Mouse (Mus musculus) forebrain, embryonic 15.5 days (tissue): ENCODE results near the gene Nt5dc3. TPM values are rescaled to one million over a fixed set of nuclear protein-coding genes. Genes with fewer than 3 reads are reported as not detected.
A peak's percentile ranks its signal among the peaks of the same experiment; 100 is the strongest.

Experiments
- ATAC-seq: fragments of 200-750 bp; cut with Nextera tagmentation; replicated peaks from 2 replicates; pipeline ENCODE4 v1.8.0; 2017; ENCODE audit warnings: mild to moderate bottlenecking, moderate TSS enrichment, moderate library complexity
- H3K27ac ChIP-seq: fragments of 300-500 bp; sonication (generic); replicated peaks from 2 replicates; pipeline ENCODE4 v1.5.1; 2015; ENCODE audit warnings: mild to moderate bottlenecking, inconsistent platforms
- H3K27me3 ChIP-seq: fragments of 300-500 bp; sonication (generic); 2 replicates; pipeline ENCODE4 v1.6.1; 2015; ENCODE audit warnings: inconsistent platforms
- H3K36me3 ChIP-seq: fragments of 300-500 bp; sonication (generic); 2 replicates; pipeline ENCODE4 v1.6.1; 2015; ENCODE audit warnings: mild to moderate bottlenecking, inconsistent platforms
- H3K4me1 ChIP-seq: fragments of 300-500 bp; sonication (generic); 2 replicates; pipeline ENCODE4 v1.6.1; 2015; ENCODE audit warnings: inconsistent platforms
- H3K4me2 ChIP-seq: fragments of 300-500 bp; sonication (generic); replicated peaks from 2 replicates; pipeline ENCODE4 v1.6.1; 2015; ENCODE audit warnings: mild to moderate bottlenecking, inconsistent platforms
- H3K4me3 ChIP-seq: fragments of 300-500 bp; sonication (generic); 2 replicates; pipeline ENCODE4 v1.5.1; 2015; ENCODE audit warnings: mild to moderate bottlenecking, inconsistent platforms
- H3K9ac ChIP-seq: fragments of 300-500 bp; sonication (generic); replicated peaks from 2 replicates; pipeline ENCODE4 v1.6.1; 2015; ENCODE audit warnings: mild to moderate bottlenecking, inconsistent platforms
- H3K9me3 ChIP-seq: fragments of 300-500 bp; sonication (generic); 2 replicates; pipeline ENCODE4 v1.6.1; 2016; ENCODE audit warnings: inconsistent platforms
- WGBS: fragments of 180-500 bp; shearing (Covaris S2); methylation state at CpG from one replicate; pipeline ENCODE4 v1.1.7; 2015; ENCODE audit warnings: mixed read lengths; 5-methylcytosine and 5-hydroxymethylcytosine counted together
- polyA plus RNA-seq: library from polyadenylated mRNA; unstranded; fragments of >200 nt; fragmentation: Nextera tagmentation; extraction: Ambion mirVana; gene quantifications from 2 replicates; pipeline ENCODE4 v1.2.1, GENCODE M21; 2015

Nt5dc3 gene
- 6.6 and 6.7 TPM in 2 replicates for polyA plus RNA-seq

GRCm38 (mm10) chr10:86778398-86779116 lies at the start of gene Nt5dc3:
Gene Nt5dc3, plus strand, starts transcription at chr10:86779005.
- Histone ChIP-seq H3K4me2 (peak within 1 kb of the TSS; percentile 95), H3K27me3 (no peaks in the 10 kb centered on the region), H3K36me3 (no peaks in the 10 kb centered on the region), H3K9ac (peak within 1 kb of the TSS; percentile 62), H3K4me3 (peak within 1 kb of the TSS; percentile 70), H3K4me1 (peaks cover 36% of the 10 kb centered on the region), H3K9me3 (no peaks in the 10 kb centered on the region), H3K27ac (peak within 1 kb of the TSS; percentile 46)
- peak; percentile 95 for ATAC-seq
- under 1% methylated on average over 44 of the region's 44 CpGs for WGBS

- peak overlapping the region; percentile 54 for H3K9ac ChIP-seq
- 13% methylated on average over 22 of the region's 22 CpGs for WGBS
- ATAC-seq: peak; percentile 51; the same call in 1 of the 2 replicates
- H3K27ac ChIP-seq: peak overlapping the region; percentile 46; the same call in 1 of the 2 replicates
- no peaks in the 10 kb centered on the region for H3K36me3 ChIP-seq
- no peaks in the 10 kb centered on the region for H3K9me3 ChIP-seq
- H3K4me3 ChIP-seq: peak overlapping the region; percentile 49
- peaks cover 12% of the 10 kb centered on the region for H3K4me1 ChIP-seq
- no peaks in the 10 kb centered on the region for H3K27me3 ChIP-seq
- H3K4me2 ChIP-seq: peak overlapping the region; percentile 65
Measured at GRCm38 (mm10) chr10:86730823-86731499, 47.8 kb upstream of the Nt5dc3 start.

GRCm38 (mm10) chr10:86731500-86731863 lies 47.3 kb upstream of the Nt5dc3 start:
- Histone ChIP-seq H3K4me3 (peak overlapping the region; percentile 49; the same call in 1 of the 2 replicates), H3K4me1 (peaks cover 12% of the 10 kb centered on the region), H3K27ac (no peak overlapping the region), H3K36me3 (no peaks in the 10 kb centered on the region), H3K9ac (no peak overlapping the region), H3K27me3 (no peaks in the 10 kb centered on the region), H3K4me2 (no peak overlapping the region), H3K9me3 (no peaks in the 10 kb centered on the region)
- ATAC-seq: no peak
- 66% methylated on average over 2 of the region's 2 CpGs for WGBS

- no peaks in the 10 kb centered on the region for H3K9me3 ChIP-seq
- H3K27me3 ChIP-seq: no peaks in the 10 kb centered on the region
- H3K4me3 ChIP-seq: no peak overlapping the region
- no peak for ATAC-seq
- H3K36me3 ChIP-seq: no peaks in the 10 kb centered on the region
- WGBS: 92% methylated on average over 4 of the region's 4 CpGs
- no peak overlapping the region for H3K27ac ChIP-seq
- no peak overlapping the region for H3K9ac ChIP-seq
- H3K4me1 ChIP-seq: peaks cover 5% of the 10 kb centered on the region
- no peak overlapping the region for H3K4me2 ChIP-seq
Measured at GRCm38 (mm10) chr10:86735036-86735435, 43.8 kb upstream of the Nt5dc3 start.

GRCm38 (mm10) chr10:86742918-86743317 lies 35.9 kb upstream of the Nt5dc3 start:
- Histone ChIP-seq H3K27ac (no peak overlapping the region), H3K9me3 (no peaks in the 10 kb centered on the region), H3K9ac (no peak overlapping the region), H3K4me2 (no peak overlapping the region), H3K4me3 (no peak overlapping the region), H3K4me1 (no peaks in the 10 kb centered on the region), H3K27me3 (no peaks in the 10 kb centered on the region), H3K36me3 (no peaks in the 10 kb centered on the region)
- 92% methylated on average over 2 of the region's 2 CpGs for WGBS
- no peak for ATAC-seq

GRCm38 (mm10) chr10:86744306-86744705 lies 34.5 kb upstream of the Nt5dc3 start:
- H3K4me3 ChIP-seq: no peak overlapping the region
- 89% methylated on average over 7 of the region's 7 CpGs for WGBS

GRCm38 (mm10) chr10:86755816-86756502 lies 22.8 kb upstream of the Nt5dc3 start:
- Histone ChIP-seq H3K36me3 (no peaks in the 10 kb centered on the region), H3K27ac (no peak overlapping the region), H3K27me3 (no peaks in the 10 kb centered on the region), H3K9ac (no peak overlapping the region), H3K4me1 (no peaks in the 10 kb centered on the region), H3K4me3 (no peak overlapping the region), H3K9me3 (no peaks in the 10 kb centered on the region), H3K4me2 (no peak overlapping the region)
- 79% methylated on average over 6 of the region's 6 CpGs for WGBS
- ATAC-seq: no peak

More at GRCm38 (mm10) chr10:86744306-86744705, 34.5 kb upstream of the Nt5dc3 start:
- Histone ChIP-seq H3K27me3 (no peaks in the 10 kb centered on the region), H3K36me3 (no peaks in the 10 kb centered on the region), H3K4me2 (no peak overlapping the region), H3K4me1 (no peaks in the 10 kb centered on the region), H3K9ac (no peak overlapping the region), H3K9me3 (no peaks in the 10 kb centered on the region), H3K27ac (no peak overlapping the region)
- no peak for ATAC-seq

- H3K4me1 ChIP-seq: no peaks in the 10 kb centered on the region
- no peak overlapping the region for H3K9ac ChIP-seq
- H3K9me3 ChIP-seq: no peaks in the 10 kb centered on the region
- WGBS: 91% methylated on average over 1 of the region's 1 CpGs
- no peak overlapping the region for H3K4me2 ChIP-seq
- no peak overlapping the region for H3K4me3 ChIP-seq
- ATAC-seq: no peak
- H3K27ac ChIP-seq: no peak overlapping the region
- no peaks in the 10 kb centered on the region for H3K27me3 ChIP-seq
- H3K36me3 ChIP-seq: no peaks in the 10 kb centered on the region
Measured at GRCm38 (mm10) chr10:86757724-86758123, 21.1 kb upstream of the Nt5dc3 start.

- no peaks in the 10 kb centered on the region for H3K36me3 ChIP-seq
- H3K4me2 ChIP-seq: no peak overlapping the region
- WGBS: 86% methylated on average over 6 of the region's 6 CpGs
- H3K4me3 ChIP-seq: no peak overlapping the region
- H3K27me3 ChIP-seq: no peaks in the 10 kb centered on the region
- no peaks in the 10 kb centered on the region for H3K9me3 ChIP-seq
- H3K27ac ChIP-seq: no peak overlapping the region
- H3K9ac ChIP-seq: no peak overlapping the region
- H3K4me1 ChIP-seq: no peaks in the 10 kb centered on the region
- ATAC-seq: no peak
Measured at GRCm38 (mm10) chr10:86758211-86758610, 20.6 kb upstream of the Nt5dc3 start.

- no peak overlapping the region for H3K27ac ChIP-seq
- H3K9me3 ChIP-seq: no peaks in the 10 kb centered on the region
- no peaks in the 10 kb centered on the region for H3K36me3 ChIP-seq
- H3K4me3 ChIP-seq: no peak overlapping the region
- 0 out of 2 replicates have a peak, but pooled peaks have one; percentile 18 for ATAC-seq
- H3K9ac ChIP-seq: no peak overlapping the region
- 93% methylated on average over 1 of the region's 1 CpGs for WGBS
- no peaks in the 10 kb centered on the region for H3K27me3 ChIP-seq
- H3K4me1 ChIP-seq: no peaks in the 10 kb centered on the region
- no peak overlapping the region for H3K4me2 ChIP-seq
Measured at GRCm38 (mm10) chr10:86761236-86761635, 17.6 kb upstream of the Nt5dc3 start.

GRCm38 (mm10) chr10:86761722-86762383 lies 17.0 kb upstream of the Nt5dc3 start:
- ATAC-seq: peak; percentile 72
- Histone ChIP-seq H3K4me1 (no peaks in the 10 kb centered on the region), H3K9me3 (no peaks in the 10 kb centered on the region), H3K27me3 (no peaks in the 10 kb centered on the region), H3K4me3 (no peak overlapping the region), H3K9ac (no peak overlapping the region), H3K27ac (0 out of 2 replicates have a peak overlapping the region, but pooled peaks have one; percentile 9), H3K4me2 (no peak overlapping the region), H3K36me3 (no peaks in the 10 kb centered on the region)
- 46% methylated on average over 7 of the region's 7 CpGs for WGBS
